In genomic region chr12:107757996-107758791, GRCm38 (mm10) we compare ENCODE assay signal across 8 mouse cellular contexts.
DNase-seq lines count a peak whose midpoint lies in the region; ATAC-seq and TF ChIP-seq lines count a peak whose summit lies in the region.

No protein-coding gene starts in this region.

- peak; percentile 6 for TF ChIP-seq CTCF in ES-Bruce4 (IDR thresholded peaks at IDR 0.05; ENCODE audit: low read depth, low read length)

- no peaks in the 10 kb centered on the region for H3K4me1 ChIP-seq in ES-Bruce4 (ENCODE audit: control insufficient read depth, insufficient read depth, low read length)
- peaks cover 10% of the 10 kb centered on the region for H3K4me1 ChIP-seq in forebrain, embryonic 15.5 days
- peaks cover 19% of the 10 kb centered on the region for H3K4me1 ChIP-seq in midbrain, embryonic 13.5 days (replicated peaks)

- H3K4me2 ChIP-seq in forebrain, embryonic 15.5 days (replicated peaks): no peak overlapping the region
- no peak overlapping the region for H3K4me2 ChIP-seq in midbrain, embryonic 13.5 days (replicated peaks)

- peak; percentile 59; the same call in 1 of the 2 replicates for ATAC-seq in forebrain, embryonic 15.5 days (replicated peaks)
- peak; percentile 85 for ATAC-seq in midbrain, embryonic 13.5 days
- ATAC-seq in megakaryocyte-erythroid progenitor cell, adult 5-6 weeks (replicated peaks; ENCODE audit: low FRiP score, low TSS enrichment, poor library complexity, severe bottlenecking): no peak

- 17% methylated on average over 14 of the region's 16 CpGs for WGBS in forebrain, embryonic 15.5 days
- WGBS in midbrain, embryonic 13.5 days: 11% methylated on average over 14 of the region's 16 CpGs

- H3K36me3 ChIP-seq in ES-Bruce4 (ENCODE audit: control insufficient read depth, insufficient read depth, low read length, poor library complexity, severe bottlenecking): no peaks in the 10 kb centered on the region
- H3K36me3 ChIP-seq in forebrain, embryonic 15.5 days: no peaks in the 10 kb centered on the region
- H3K36me3 ChIP-seq in midbrain, embryonic 13.5 days: no peaks in the 10 kb centered on the region

- no peaks in the 10 kb centered on the region for H3K27me3 ChIP-seq in ES-Bruce4 (ENCODE audit: control insufficient read depth, insufficient read depth, low read length, poor library complexity, severe bottlenecking)
- H3K27me3 ChIP-seq in forebrain, embryonic 15.5 days: no peaks in the 10 kb centered on the region
- H3K27me3 ChIP-seq in midbrain, embryonic 13.5 days: no peaks in the 10 kb centered on the region; the same call in 1 of the 2 replicates

- peak; percentile 42; the same call in 1 of the 2 replicates for TF ChIP-seq EP300 in ES-Bruce4 (IDR thresholded peaks at IDR 0.05; ENCODE audit: insufficient read depth, low read depth, low read length)

- no peak overlapping the region for H3K27ac ChIP-seq in ES-Bruce4 (ENCODE audit: insufficient read depth, low read length)
- no peak overlapping the region for H3K27ac ChIP-seq in forebrain, embryonic 15.5 days (replicated peaks)
- peak overlapping the region; percentile 30; the same call in 1 of the 2 replicates for H3K27ac ChIP-seq in midbrain, embryonic 13.5 days

- DNase-seq in ZHBTc4 (ENCODE audit: low read depth, low spot score): peak; percentile 56
- no peak for DNase-seq in layer of hippocampus, adult 9-10 months (ENCODE audit: low spot score)
- no peak for DNase-seq in c-Kit-positive CD71-positive TER-119-positive erythroid progenitor cells, embryonic 14.5 days (ENCODE audit: low spot score)
- no peak for DNase-seq in cerebellum, adult 8-10 months

- TF ChIP-seq POLR2A in ES-Bruce4 (IDR thresholded peaks at IDR 0.05; ENCODE audit: insufficient read depth, low read length): no peak

- no peak overlapping the region for H3K9ac ChIP-seq in ES-Bruce4 (ENCODE audit: low read depth, poor library complexity, severe bottlenecking)
- H3K9ac ChIP-seq in forebrain, embryonic 15.5 days (replicated peaks): no peak overlapping the region
- no peak overlapping the region for H3K9ac ChIP-seq in midbrain, embryonic 13.5 days (replicated peaks)

- H3K9me3 ChIP-seq in ES-Bruce4 (replicated peaks; ENCODE audit: control insufficient read depth, insufficient read depth, low read length, poor library complexity, severe bottlenecking): no peaks in the 10 kb centered on the region
- H3K9me3 ChIP-seq in forebrain, embryonic 15.5 days: no peaks in the 10 kb centered on the region
- no peaks in the 10 kb centered on the region for H3K9me3 ChIP-seq in midbrain, embryonic 13.5 days

- H3K4me3 ChIP-seq in ES-Bruce4 (ENCODE audit: low read depth, low read length): no peak overlapping the region
- no peak overlapping the region for H3K4me3 ChIP-seq in forebrain, embryonic 15.5 days
- no peak overlapping the region for H3K4me3 ChIP-seq in midbrain, embryonic 13.5 days (replicated peaks)
